Mouse (Mus musculus): Measurements from ENCODE around the gene Hipk2. TPM values are rescaled to one million over a fixed set of nuclear protein-coding genes. Genes with fewer than 3 reads are reported as not detected.
A peak's percentile ranks its signal among the peaks of the same experiment; 100 is the strongest.

The Hipk2 gene
- total RNA-seq (2021), result 137 TPM in 2 replicates
- long read RNA-seq, partial matches to known transcripts, result 10 of 19 reads
- long read RNA-seq, other reads (novel, unspliced or antisense), result 9 of 19 reads

- peak; percentile 85 for DNase-seq
These were observed at the start of gene Hipk2 for GRCm38 (mm10) chr6:38876071-38876911. TSS of gene Hipk2 (minus strand) at chr6:38876165.

- no peak for DNase-seq
These were observed 49.8 kb upstream of the Hipk2 start for GRCm38 (mm10) chr6:38925719-38926118.

GRCm38 (mm10) chr6:38923870-38924817 lies 48.2 kb upstream of the Hipk2 start:
- DNase-seq, result no peak

GRCm38 (mm10) chr6:38923450-38923849 lies 47.5 kb upstream of the Hipk2 start:
- no peak for DNase-seq

- DNase-seq, result no peak
These were observed 46.6 kb upstream of the Hipk2 start for GRCm38 (mm10) chr6:38922517-38922916.

- DNase-seq, result no peak
These were observed 45.8 kb upstream of the Hipk2 start for GRCm38 (mm10) chr6:38921810-38922116.

GRCm38 (mm10) chr6:38921095-38921809 lies 45.3 kb upstream of the Hipk2 start:
- DNase-seq, result no peak

GRCm38 (mm10) chr6:38920141-38920540 lies 44.2 kb upstream of the Hipk2 start:
- no peak for DNase-seq

GRCm38 (mm10) chr6:38919135-38919740 lies 43.3 kb upstream of the Hipk2 start:
- no peak for DNase-seq

- DNase-seq, result no peak
These were observed 42.8 kb upstream of the Hipk2 start for GRCm38 (mm10) chr6:38918728-38919127.

GRCm38 (mm10) chr6:38917415-38917814 lies 41.5 kb upstream of the Hipk2 start:
- no peak for DNase-seq

GRCm38 (mm10) chr6:38916571-38916970 lies 40.6 kb upstream of the Hipk2 start:
- no peak for DNase-seq

- no peak for DNase-seq
These were observed 39.8 kb upstream of the Hipk2 start for GRCm38 (mm10) chr6:38915776-38916175.

GRCm38 (mm10) chr6:38914181-38914580 lies 38.2 kb upstream of the Hipk2 start:
- no peak for DNase-seq

GRCm38 (mm10) chr6:38913386-38914042 lies 37.5 kb upstream of the Hipk2 start:
- DNase-seq, result no peak

- no peak for DNase-seq
These were observed 36.9 kb upstream of the Hipk2 start for GRCm38 (mm10) chr6:38912845-38913244.

GRCm38 (mm10) chr6:38912121-38912660 lies 36.2 kb upstream of the Hipk2 start:
- no peak for DNase-seq

- peak; percentile 74 for DNase-seq
These were observed 35.0 kb upstream of the Hipk2 start for GRCm38 (mm10) chr6:38910828-38911559.

- DNase-seq, result no peak
These were observed 32.4 kb upstream of the Hipk2 start for GRCm38 (mm10) chr6:38908401-38908800.

- peak; percentile 33 for DNase-seq
These were observed 30.0 kb upstream of the Hipk2 start for GRCm38 (mm10) chr6:38906005-38906404.

All from adrenal gland, postnatal 25 days (tissue).